Mouse (Mus musculus) heart, adult 8-10 months (tissue): ENCODE measurements around the gene Gas2. TPM values are rescaled to one million over a fixed set of nuclear protein-coding genes. Genes with fewer than 3 reads are reported as not detected.

ENCODE experiments used
- total RNA-seq, 4 experiments: library from RNA; stranded (reverse); gene quantifications; 2 replicates each; pipeline ENCODE4 v1.2.4; 2022

Gas2 gene
- total RNA-seq, 4 experiments from 2014 or later, result 3.2 to 4.7 (median 4.4) TPM

Other genes starting within 250 kb of the Gas2 start
- not detected for gene Slc17a6, start 240.0 kb upstream of the Gas2 start, total RNA-seq
- gene Fancf, start 252 bp downstream of the Gas2 start, total RNA-seq, result 1 to 10 TPM; 1.1 to 2.3 (median 1.9) TPM
- gene Svip, start 144.0 kb downstream of the Gas2 start, total RNA-seq, result 10 to 100 TPM; 25.0 to 32.3 (median 28.9) TPM
- gene 1700015G11Rik, start 153.7 kb downstream of the Gas2 start, total RNA-seq, result not detected